Mouse (Mus musculus) lung, embryonic 14.5 days (tissue): ENCODE measurements at regions not wholly inside any gene's neighbourhood (a gene's known extent, or its start where the extent isn't known, plus 50 kb on each side); places are given as distances from the start of the nearest gene placed in this dataset.
A peak's percentile ranks its signal among the peaks of the same experiment; 100 is the strongest.

Experiments used
- ATAC-seq: fragments of 200-750 bp; cut with Nextera tagmentation; 2 replicates; pipeline ENCODE4 v1.8.0; 2017; ENCODE audit warnings: mild to moderate bottlenecking, moderate TSS enrichment, moderate library complexity; ENCODE audit not compliant: insufficient read depth
- DNase-seq: peaks from one replicate; pipeline ENCODE4 v3.0.0-alpha.2; 2015
- H3K27ac ChIP-seq: fragments of 300-500 bp; sonication (generic); 2 replicates; pipeline ENCODE4 v1.5.1; 2014; ENCODE audit warnings: low read depth, mild to moderate bottlenecking, moderate library complexity
- H3K27me3 ChIP-seq: fragments of 300-500 bp; sonication (generic); 2 replicates; pipeline ENCODE4 v1.6.1; 2014; ENCODE audit warnings: low read length, control low read depth; ENCODE audit not compliant: insufficient read depth
- H3K36me3 ChIP-seq: fragments of 300-500 bp; sonication (generic); 2 replicates; pipeline ENCODE4 v1.6.1; 2014; ENCODE audit warnings: control low read depth; ENCODE audit not compliant: insufficient read depth
- H3K4me1 ChIP-seq: fragments of 300-500 bp; sonication (generic); 2 replicates; pipeline ENCODE4 v1.6.1; 2014; ENCODE audit warnings: antibody characterized with exemption, control low read depth; ENCODE audit not compliant: insufficient read depth
- H3K4me2 ChIP-seq: fragments of 300-500 bp; sonication (generic); 2 replicates; pipeline ENCODE4 v1.6.1; 2014; ENCODE audit warnings: mild to moderate bottlenecking
- H3K4me3 ChIP-seq: fragments of 300-500 bp; sonication (generic); 2 replicates; pipeline ENCODE4 v1.5.1; 2014; ENCODE audit warnings: low read depth, low read length
- H3K9ac ChIP-seq: fragments of 300-500 bp; sonication (generic); 2 replicates; pipeline ENCODE4 v1.6.1; 2014
- H3K9me3 ChIP-seq: fragments of 300-500 bp; sonication (generic); 2 replicates; pipeline ENCODE4 v1.6.1; 2016; ENCODE audit warnings: low read depth, low read length, control low read depth
- CTCF ChIP-seq: IDR thresholded peaks from 2 replicates; pipeline ENCODE4 v1.5.1; 2016; ENCODE audit warnings: antibody characterized with exemption, low read depth
- WGBS: fragments of 180-500 bp; shearing (Covaris S2); extraction: QIAGEN DNeasy Blood & Tissue Kit; methylation state at CpG from one replicate; pipeline ENCODE4 v1.1.7; 2014; 5-methylcytosine and 5-hydroxymethylcytosine counted together

- DNase-seq (no peak), ATAC-seq (no peak)
- Histone ChIP-seq H3K36me3 (no peaks in the 10 kb centered on the region), H3K4me2 (no peak overlapping the region), H3K9ac (no peak overlapping the region), H3K4me3 (no peak overlapping the region), H3K27me3 (no peaks in the 10 kb centered on the region), H3K4me1 (no peaks in the 10 kb centered on the region; the same call in 1 of the 2 replicates), H3K9me3 (no peaks in the 10 kb centered on the region), H3K27ac (no peak overlapping the region)
- no peak for TF ChIP-seq CTCF
- WGBS, result 94% methylated on average over 4 of the region's 4 CpGs
These were observed 60.0 kb upstream of the Pkdcc start for GRCm38 (mm10) chr17:83155106-83155505.

DNA sequence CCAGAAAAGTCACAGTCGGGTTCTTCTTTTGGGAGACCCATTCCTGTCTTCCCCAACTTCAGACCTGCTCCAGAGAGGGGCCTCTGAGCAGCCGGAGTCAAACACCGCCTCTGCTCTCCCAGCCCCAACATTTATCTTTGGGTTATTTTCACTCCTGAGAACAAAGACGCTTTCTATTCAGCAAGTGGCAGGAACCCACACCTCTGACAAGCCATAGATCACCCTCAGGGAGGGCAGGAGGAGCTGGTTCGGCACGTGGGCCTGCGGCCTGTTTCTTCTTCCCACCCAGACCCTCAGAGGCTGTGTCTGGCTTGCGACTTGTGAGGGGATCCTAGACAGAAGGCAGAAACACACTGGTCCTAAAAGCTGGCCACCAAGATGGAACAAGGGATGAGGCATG is 58.4 kb upstream of the Pkdcc start:
- Histone ChIP-seq H3K9ac (no peak overlapping the region), H3K4me1 (no peaks in the 10 kb centered on the region; the same call in 1 of the 2 replicates), H3K27me3 (no peaks in the 10 kb centered on the region), H3K4me2 (no peak overlapping the region), H3K4me3 (no peak overlapping the region), H3K9me3 (no peaks in the 10 kb centered on the region), H3K36me3 (no peaks in the 10 kb centered on the region), H3K27ac (no peak overlapping the region; the same call in 1 of the 2 replicates)
- DNase-seq, result peak; percentile 31
- peak; percentile 56; the same call in 1 of the 2 replicates for ATAC-seq
- 17% methylated on average over 8 of the region's 8 CpGs for WGBS
- no peak for TF ChIP-seq CTCF

GRCm38 (mm10) chr17:83158053-83158452 is 57.0 kb upstream of the Pkdcc start:
- DNase-seq (no peak), ATAC-seq (no peak)
- Histone ChIP-seq H3K4me1 (no peaks in the 10 kb centered on the region; the same call in 1 of the 2 replicates), H3K4me3 (no peak overlapping the region), H3K9me3 (no peaks in the 10 kb centered on the region), H3K4me2 (no peak overlapping the region), H3K9ac (no peak overlapping the region), H3K27ac (no peak overlapping the region), H3K36me3 (no peaks in the 10 kb centered on the region), H3K27me3 (no peaks in the 10 kb centered on the region)
- 77% methylated on average over 6 of the region's 6 CpGs for WGBS
- no peak for TF ChIP-seq CTCF

DNA sequence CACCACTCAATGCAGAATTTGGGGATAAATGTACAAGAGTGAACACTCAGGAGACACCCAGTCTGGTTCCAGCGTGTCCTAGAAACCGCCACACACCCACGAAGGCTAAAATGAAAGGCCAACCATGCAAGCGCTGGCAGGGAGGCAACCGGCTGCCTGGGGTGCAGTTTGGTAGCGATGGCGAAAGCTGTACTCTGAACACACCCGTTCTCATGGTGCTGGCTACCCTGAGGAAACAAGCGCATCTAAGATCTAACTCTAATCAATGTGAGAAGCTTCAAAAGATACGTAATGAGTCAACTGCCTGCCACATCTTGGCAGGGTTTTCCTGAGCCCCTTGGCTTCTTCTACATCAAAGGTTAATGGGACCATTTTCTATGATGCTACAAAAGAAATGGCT is 56.4 kb upstream of the Pkdcc start:
- Histone ChIP-seq H3K4me1 (peaks cover 3% of the 10 kb centered on the region), H3K4me2 (no peak overlapping the region), H3K9ac (no peak overlapping the region), H3K36me3 (no peaks in the 10 kb centered on the region), H3K4me3 (no peak overlapping the region), H3K27ac (no peak overlapping the region), H3K27me3 (no peaks in the 10 kb centered on the region), H3K9me3 (no peaks in the 10 kb centered on the region)
- WGBS, result 77% methylated on average over 10 of the region's 10 CpGs
- DNase-seq, result peak; percentile 22
- no peak for TF ChIP-seq CTCF
- ATAC-seq, result no peak

DNA sequence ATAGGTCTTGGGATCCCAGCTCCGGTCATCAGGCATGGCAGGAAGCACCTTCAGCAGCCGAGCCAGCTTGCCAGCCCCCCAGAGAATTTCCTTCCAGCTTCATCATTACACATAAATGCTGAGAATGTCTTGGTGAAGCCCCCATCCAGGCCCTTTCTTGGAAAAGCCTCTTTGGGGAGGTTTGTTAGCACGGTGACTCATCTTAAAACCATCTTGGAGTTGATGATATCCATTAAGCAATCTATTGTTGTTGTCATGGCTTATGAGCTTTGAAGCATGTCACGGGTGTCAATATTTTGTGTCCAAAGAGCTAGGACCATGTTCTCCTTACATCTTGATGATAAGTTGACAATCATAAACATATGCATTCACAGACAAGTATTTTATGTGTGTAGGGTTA is 55.5 kb upstream of the Pkdcc start:
- Histone ChIP-seq H3K27me3 (peaks cover 3% of the 10 kb centered on the region; the same call in 1 of the 2 replicates), H3K27ac (no peak overlapping the region), H3K4me1 (peaks cover 8% of the 10 kb centered on the region), H3K9ac (no peak overlapping the region), H3K36me3 (no peaks in the 10 kb centered on the region), H3K4me2 (no peak overlapping the region), H3K4me3 (no peak overlapping the region), H3K9me3 (no peaks in the 10 kb centered on the region)
- TF ChIP-seq CTCF, result no peak
- WGBS, result 78% methylated on average over 4 of the region's 4 CpGs
- no peak for DNase-seq
- ATAC-seq, result no peak

- no peak for TF ChIP-seq CTCF
- ATAC-seq, result no peak
- 64% methylated on average over 4 of the region's 4 CpGs for WGBS
These were observed 54.8 kb upstream of the Pkdcc start for GRCm38 (mm10) chr17:83160296-83160695.

GRCm38 (mm10) chr17:83161731-83162130 is 53.4 kb upstream of the Pkdcc start:
- DNase-seq (no peak), ATAC-seq (no peak)
- no peaks in the 10 kb centered on the region for H3K9me3 ChIP-seq
- H3K27me3 ChIP-seq, result peaks cover 3% of the 10 kb centered on the region; the same call in 1 of the 2 replicates
- WGBS, result 52% methylated on average over 2 of the region's 2 CpGs
- H3K4me1 ChIP-seq, result peaks cover 13% of the 10 kb centered on the region
- no peak overlapping the region for H3K4me2 ChIP-seq
- TF ChIP-seq CTCF, result no peak
- no peaks in the 10 kb centered on the region for H3K36me3 ChIP-seq
- no peak overlapping the region for H3K27ac ChIP-seq
- no peak overlapping the region for H3K9ac ChIP-seq
- no peak overlapping the region for H3K4me3 ChIP-seq

More at GRCm38 (mm10) chr17:83160296-83160695, 54.8 kb upstream of the Pkdcc start:
- Histone ChIP-seq H3K9me3 (no peaks in the 10 kb centered on the region), H3K9ac (no peak overlapping the region), H3K36me3 (no peaks in the 10 kb centered on the region), H3K4me2 (no peak overlapping the region), H3K27me3 (peaks cover 3% of the 10 kb centered on the region; the same call in 1 of the 2 replicates), H3K4me1 (peaks cover 8% of the 10 kb centered on the region), H3K4me3 (no peak overlapping the region), H3K27ac (no peak overlapping the region)
- no peak for DNase-seq
